Mouse (Mus musculus) heart, postnatal 36 days (tissue): ENCODE data around the gene Crtc3. TPM values are rescaled to one million over a fixed set of nuclear protein-coding genes. Genes with fewer than 3 reads are reported as not detected.

Experiments used
- DNase-seq, 2 experiments: peaks; one replicate each; pipeline ENCODE4 v3.0.0; 2021 to 2022
- intact Hi-C: fragments of 180-260 bp; cut with DNase I; formaldehyde crosslinking; loops from one replicate; pipeline ENCODE4 v1.15.1; 2025
- total RNA-seq, 2 experiments: library from RNA; stranded (reverse); gene quantifications; 2 replicates each; pipeline ENCODE4 v1.2.3; 2021

Crtc3 gene
- 10 to 100 TPM; 12.6 to 14.0 TPM for total RNA-seq

GRCm38 (mm10) chr7:80688556-80689220 lies at the start of gene Crtc3:
TSS of gene Crtc3 (minus strand) at chr7:80688877.
- intact Hi-C loops: loop anchor here (5.0 kb wide), 2 partner anchors 51 to 301 kb away; partner anchors contain the start of gene Fes
- peak; percentile 77 to 87 for DNase-seq

- intact Hi-C loops: loop anchor here (10.0 kb wide), 1 partner anchor 309 kb away; no protein-coding TSS in a partner anchor
- no peak for DNase-seq
Observed at GRCm38 (mm10) chr7:80736199-80736598, 47.5 kb upstream of the Crtc3 start.

GRCm38 (mm10) chr7:80732986-80733385 lies 44.3 kb upstream of the Crtc3 start:
- DNase-seq: no peak
- intact Hi-C loops: loop anchor here (10.0 kb wide), 1 partner anchor 312 kb away; no protein-coding TSS in a partner anchor

- peak; percentile 78 to 83 for DNase-seq
- intact Hi-C loops: loop anchor here (1.0 to 10.0 kb wide), 2 partner anchors 120 to 315 kb away; no protein-coding TSS in a partner anchor
Observed at GRCm38 (mm10) chr7:80729662-80730061, 41.0 kb upstream of the Crtc3 start.

- DNase-seq: no peak
- intact Hi-C loops: no loop called here
Observed at GRCm38 (mm10) chr7:80721041-80721440, 32.4 kb upstream of the Crtc3 start.

- intact Hi-C loops: loop anchor here (5.0 kb wide), 1 partner anchor 332 kb away; the partner anchor contains the start of gene Fes
Observed at GRCm38 (mm10) chr7:80719582-80719981, 30.9 kb upstream of the Crtc3 start.

GRCm38 (mm10) chr7:80719038-80719437 lies 30.4 kb upstream of the Crtc3 start:
- intact Hi-C loops: loop anchor here (5.0 kb wide), 1 partner anchor 332 kb away; the partner anchor contains the start of gene Fes
- no peak for DNase-seq

More at GRCm38 (mm10) chr7:80719582-80719981, 30.9 kb upstream of the Crtc3 start:
- no peak for DNase-seq

- intact Hi-C loops: loop anchor here (5.0 kb wide), 1 partner anchor 331 kb away; the partner anchor contains the start of gene Fes
- DNase-seq: no peak
Observed at GRCm38 (mm10) chr7:80718471-80718870, 29.8 kb upstream of the Crtc3 start.

GRCm38 (mm10) chr7:80716758-80717157 lies 28.1 kb upstream of the Crtc3 start:
- intact Hi-C loops: loop anchor here (5.0 kb wide), 1 partner anchor 329 kb away; the partner anchor contains the start of gene Fes
- no peak for DNase-seq

- intact Hi-C loops: loop anchor here (5.0 kb wide), 1 partner anchor 328 kb away; the partner anchor contains the start of gene Fes
- no peak for DNase-seq
Observed at GRCm38 (mm10) chr7:80715306-80715705, 26.6 kb upstream of the Crtc3 start.

GRCm38 (mm10) chr7:80711496-80711895 lies 22.8 kb upstream of the Crtc3 start:
- intact Hi-C loops: no loop called here
- DNase-seq: no peak

GRCm38 (mm10) chr7:80710333-80710732 lies 21.7 kb upstream of the Crtc3 start:
- intact Hi-C loops: no loop called here
- DNase-seq: no peak

- DNase-seq: no peak
- intact Hi-C loops: no loop called here
Observed at GRCm38 (mm10) chr7:80704066-80704465, 15.4 kb upstream of the Crtc3 start.

- no peak for DNase-seq
- intact Hi-C loops: no loop called here
Observed at GRCm38 (mm10) chr7:80702510-80702909, 13.8 kb upstream of the Crtc3 start.

- intact Hi-C loops: no loop called here
- no peak for DNase-seq
Observed at GRCm38 (mm10) chr7:80699709-80700108, 11.0 kb upstream of the Crtc3 start.

- intact Hi-C loops: no loop called here
- DNase-seq: no peak
Observed at GRCm38 (mm10) chr7:80698940-80699339, 10.3 kb upstream of the Crtc3 start.

- DNase-seq: no peak
- intact Hi-C loops: no loop called here
Observed at GRCm38 (mm10) chr7:80697859-80698258, 9.2 kb upstream of the Crtc3 start.

GRCm38 (mm10) chr7:80696903-80697302 lies 8.2 kb upstream of the Crtc3 start:
- no peak for DNase-seq
- intact Hi-C loops: no loop called here

GRCm38 (mm10) chr7:80696334-80696733 lies 7.7 kb upstream of the Crtc3 start:
- intact Hi-C loops: no loop called here
- DNase-seq: no peak

- intact Hi-C loops: no loop called here
- no peak for DNase-seq
Observed at GRCm38 (mm10) chr7:80692472-80692871, 3.8 kb upstream of the Crtc3 start.

GRCm38 (mm10) chr7:80691131-80691530 lies 2.5 kb upstream of the Crtc3 start:
- intact Hi-C loops: no loop called here
- DNase-seq: no peak

GRCm38 (mm10) chr7:80689221-80689591 lies 529 bp upstream of the Crtc3 start:
- no peak for DNase-seq
- intact Hi-C loops: loop anchor here (5.0 kb wide), 2 partner anchors 52 to 302 kb away; partner anchors contain the start of gene Fes
